Mouse (Mus musculus): ENCODE measurements at regions not wholly inside any gene's neighbourhood (a gene's known extent, or its start where the extent isn't known, plus 50 kb on each side); places are given as distances from the start of the nearest gene placed in this dataset.

GRCm38 (mm10) chr3:19002056-19002455 is 626.4 kb downstream of the 1700064H15Rik start:
- no peaks in the 10 kb centered on the region for H3K4me1 ChIP-seq (ENCODE audit: control insufficient read depth, insufficient read depth, low read length)
- H3K27me3 ChIP-seq (ENCODE audit: control insufficient read depth, insufficient read depth, low read length): no peaks in the 10 kb centered on the region
- H3K27ac ChIP-seq (ENCODE audit: low read depth, low read length): no peak overlapping the region
- no peak overlapping the region for H3K4me2 ChIP-seq (ENCODE audit: low read depth)
- no peak for DNase-seq (ENCODE audit: low spot score)
- H3K9ac ChIP-seq (ENCODE audit: low read length): no peak overlapping the region
- WGBS: 54% methylated on average over 7 of the region's 7 CpGs
- H3K4me3 ChIP-seq (ENCODE audit: low read depth, low read length): no peak overlapping the region
- no peaks in the 10 kb centered on the region for H3K9me3 ChIP-seq (ENCODE audit: control insufficient read depth, low read length)
- no peak for ATAC-seq (ENCODE audit: insufficient read depth, low FRiP score, low TSS enrichment)
- H3K36me3 ChIP-seq (ENCODE audit: control insufficient read depth, insufficient read depth, low read length): no peaks in the 10 kb centered on the region

GRCm38 (mm10) chr3:19004792-19005191 is 623.7 kb downstream of the 1700064H15Rik start:
- H3K27me3 ChIP-seq (ENCODE audit: control insufficient read depth, insufficient read depth, low read length): no peaks in the 10 kb centered on the region
- no peak overlapping the region for H3K9ac ChIP-seq (ENCODE audit: low read length)
- H3K9me3 ChIP-seq (ENCODE audit: control insufficient read depth, low read length): no peaks in the 10 kb centered on the region
- H3K27ac ChIP-seq (ENCODE audit: low read depth, low read length): no peak overlapping the region
- H3K4me3 ChIP-seq (ENCODE audit: low read depth, low read length): no peak overlapping the region
- no peak overlapping the region for H3K4me2 ChIP-seq (ENCODE audit: low read depth)
- WGBS: 92% methylated on average over 1 of the region's 1 CpGs
- no peak for ATAC-seq (ENCODE audit: insufficient read depth, low FRiP score, low TSS enrichment)
- H3K36me3 ChIP-seq (ENCODE audit: control insufficient read depth, insufficient read depth, low read length): no peaks in the 10 kb centered on the region
- no peaks in the 10 kb centered on the region for H3K4me1 ChIP-seq (ENCODE audit: control insufficient read depth, insufficient read depth, low read length)
- DNase-seq (ENCODE audit: low spot score): no peak

- H3K27ac ChIP-seq (ENCODE audit: low read depth, low read length): no peak overlapping the region
- WGBS: 72% methylated on average over 3 of the region's 3 CpGs
- H3K9me3 ChIP-seq (ENCODE audit: control insufficient read depth, low read length): no peaks in the 10 kb centered on the region
- no peak overlapping the region for H3K4me3 ChIP-seq (ENCODE audit: low read depth, low read length)
- H3K4me1 ChIP-seq (ENCODE audit: control insufficient read depth, insufficient read depth, low read length): no peaks in the 10 kb centered on the region
- ATAC-seq (ENCODE audit: insufficient read depth, low FRiP score, low TSS enrichment): no peak
- no peak overlapping the region for H3K9ac ChIP-seq (ENCODE audit: low read length)
- H3K27me3 ChIP-seq (ENCODE audit: control insufficient read depth, insufficient read depth, low read length): no peaks in the 10 kb centered on the region
- H3K4me2 ChIP-seq (ENCODE audit: low read depth): no peak overlapping the region
- no peak for DNase-seq (ENCODE audit: low spot score)
- H3K36me3 ChIP-seq (ENCODE audit: control insufficient read depth, insufficient read depth, low read length): no peaks in the 10 kb centered on the region
Measured at GRCm38 (mm10) chr3:19044566-19044965, 583.9 kb downstream of the 1700064H15Rik start.

GRCm38 (mm10) chr3:19045933-19046332 is 582.5 kb downstream of the 1700064H15Rik start:
- H3K4me3 ChIP-seq (ENCODE audit: low read depth, low read length): no peak overlapping the region
- no peaks in the 10 kb centered on the region for H3K4me1 ChIP-seq (ENCODE audit: control insufficient read depth, insufficient read depth, low read length)
- H3K9me3 ChIP-seq (ENCODE audit: control insufficient read depth, low read length): no peaks in the 10 kb centered on the region
- DNase-seq (ENCODE audit: low spot score) (no peak), ATAC-seq (ENCODE audit: insufficient read depth, low FRiP score, low TSS enrichment) (no peak)
- no peaks in the 10 kb centered on the region for H3K27me3 ChIP-seq (ENCODE audit: control insufficient read depth, insufficient read depth, low read length)
- H3K27ac ChIP-seq (ENCODE audit: low read depth, low read length): no peak overlapping the region
- no peak overlapping the region for H3K4me2 ChIP-seq (ENCODE audit: low read depth)
- H3K36me3 ChIP-seq (ENCODE audit: control insufficient read depth, insufficient read depth, low read length): no peaks in the 10 kb centered on the region
- no peak overlapping the region for H3K9ac ChIP-seq (ENCODE audit: low read length)

GRCm38 (mm10) chr3:19046610-19047009 is 581.9 kb downstream of the 1700064H15Rik start:
- no peaks in the 10 kb centered on the region for H3K4me1 ChIP-seq (ENCODE audit: control insufficient read depth, insufficient read depth, low read length)
- H3K9me3 ChIP-seq (ENCODE audit: control insufficient read depth, low read length): no peaks in the 10 kb centered on the region
- no peaks in the 10 kb centered on the region for H3K36me3 ChIP-seq (ENCODE audit: control insufficient read depth, insufficient read depth, low read length)
- 81% methylated on average over 1 of the region's 1 CpGs for WGBS
- H3K9ac ChIP-seq (ENCODE audit: low read length): no peak overlapping the region
- no peaks in the 10 kb centered on the region for H3K27me3 ChIP-seq (ENCODE audit: control insufficient read depth, insufficient read depth, low read length)
- DNase-seq (ENCODE audit: low spot score) (no peak), ATAC-seq (ENCODE audit: insufficient read depth, low FRiP score, low TSS enrichment) (no peak)
- H3K27ac ChIP-seq (ENCODE audit: low read depth, low read length): no peak overlapping the region
- H3K4me2 ChIP-seq (ENCODE audit: low read depth): no peak overlapping the region
- H3K4me3 ChIP-seq (ENCODE audit: low read depth, low read length): no peak overlapping the region

- no peak for ATAC-seq (ENCODE audit: insufficient read depth, low FRiP score, low TSS enrichment)
Measured at GRCm38 (mm10) chr3:19055961-19056360, 572.5 kb downstream of the 1700064H15Rik start.

GRCm38 (mm10) chr3:19056623-19057022 is 571.9 kb downstream of the 1700064H15Rik start:
- no peak overlapping the region for H3K9ac ChIP-seq (ENCODE audit: low read length)
- DNase-seq (ENCODE audit: low spot score) (no peak), ATAC-seq (ENCODE audit: insufficient read depth, low FRiP score, low TSS enrichment) (no peak)
- H3K4me2 ChIP-seq (ENCODE audit: low read depth): no peak overlapping the region
- H3K27ac ChIP-seq (ENCODE audit: low read depth, low read length): no peak overlapping the region
- no peak overlapping the region for H3K4me3 ChIP-seq (ENCODE audit: low read depth, low read length)
- H3K4me1 ChIP-seq (ENCODE audit: control insufficient read depth, insufficient read depth, low read length): no peaks in the 10 kb centered on the region
- 22% methylated on average over 9 of the region's 9 CpGs for WGBS
- H3K36me3 ChIP-seq (ENCODE audit: control insufficient read depth, insufficient read depth, low read length): no peaks in the 10 kb centered on the region
- no peaks in the 10 kb centered on the region for H3K9me3 ChIP-seq (ENCODE audit: control insufficient read depth, low read length)
- no peaks in the 10 kb centered on the region for H3K27me3 ChIP-seq (ENCODE audit: control insufficient read depth, insufficient read depth, low read length)

More at GRCm38 (mm10) chr3:19055961-19056360, 572.5 kb downstream of the 1700064H15Rik start:
- H3K9me3 ChIP-seq (ENCODE audit: control insufficient read depth, low read length): no peaks in the 10 kb centered on the region
- H3K27ac ChIP-seq (ENCODE audit: low read depth, low read length): no peak overlapping the region
- no peak for DNase-seq (ENCODE audit: low spot score)
- no peaks in the 10 kb centered on the region for H3K4me1 ChIP-seq (ENCODE audit: control insufficient read depth, insufficient read depth, low read length)
- H3K4me3 ChIP-seq (ENCODE audit: low read depth, low read length): no peak overlapping the region
- 82% methylated on average over 3 of the region's 3 CpGs for WGBS
- no peak overlapping the region for H3K9ac ChIP-seq (ENCODE audit: low read length)
- H3K27me3 ChIP-seq (ENCODE audit: control insufficient read depth, insufficient read depth, low read length): no peaks in the 10 kb centered on the region
- no peak overlapping the region for H3K4me2 ChIP-seq (ENCODE audit: low read depth)
- no peaks in the 10 kb centered on the region for H3K36me3 ChIP-seq (ENCODE audit: control insufficient read depth, insufficient read depth, low read length)

- Histone ChIP-seq H3K27ac (ENCODE audit: low read depth, low read length) (no peak overlapping the region), H3K36me3 (ENCODE audit: control insufficient read depth, insufficient read depth, low read length) (no peaks in the 10 kb centered on the region)
Measured at GRCm38 (mm10) chr3:19059906-19060870, 568.3 kb downstream of the 1700064H15Rik start.

More at GRCm38 (mm10) chr3:19059906-19060870, 568.3 kb downstream of the 1700064H15Rik start:
- WGBS: 37% methylated on average over 15 of the region's 17 CpGs
- DNase-seq (ENCODE audit: low spot score) (peak; percentile 43), ATAC-seq (ENCODE audit: insufficient read depth, low FRiP score, low TSS enrichment) (peak; percentile 61)
- no peak overlapping the region; the same call in 1 of the 2 replicates for H3K9ac ChIP-seq (ENCODE audit: low read length)
- H3K4me1 ChIP-seq (ENCODE audit: control insufficient read depth, insufficient read depth, low read length): no peaks in the 10 kb centered on the region
- no peak overlapping the region for H3K4me2 ChIP-seq (ENCODE audit: low read depth)
- H3K4me3 ChIP-seq (ENCODE audit: low read depth, low read length): no peak overlapping the region
- no peaks in the 10 kb centered on the region for H3K27me3 ChIP-seq (ENCODE audit: control insufficient read depth, insufficient read depth, low read length)
- no peaks in the 10 kb centered on the region for H3K9me3 ChIP-seq (ENCODE audit: control insufficient read depth, low read length)

All from neural tube, embryonic 11.5 days (tissue).